Mouse (Mus musculus) myocyte (in vitro differentiated cells): ENCODE measurements around the gene Egflam. TPM values are rescaled to one million over a fixed set of nuclear protein-coding genes. Genes with fewer than 3 reads are reported as not detected.

Experiments
- H3K27me3 ChIP-seq: one replicate; pipeline ENCODE4 v1.6.1; 2011; ENCODE audit not compliant: control insufficient read depth, insufficient read depth, insufficient read length
- H3K36me3 ChIP-seq: one replicate; pipeline ENCODE4 v1.6.1; 2011; ENCODE audit not compliant: control insufficient read depth, insufficient read depth
- H3K4me2 ChIP-seq: one replicate; pipeline ENCODE4 v1.6.1; 2011; ENCODE audit warnings: low read depth, control low read depth
- H3K4me3 ChIP-seq: one replicate; pipeline ENCODE4 v1.5.1; 2011; ENCODE audit warnings: mild to moderate bottlenecking, control low read depth, moderate library complexity
- H3K79me2 ChIP-seq: one replicate; pipeline ENCODE4 v1.6.1; 2011; ENCODE audit not compliant: control insufficient read depth, insufficient read depth
- H3ac ChIP-seq: one replicate; pipeline ENCODE4 v1.6.1; 2011; ENCODE audit not compliant: control insufficient read depth, insufficient read length
- CEBPB ChIP-seq: IDR thresholded peaks from 2 replicates; pipeline ENCODE4 v1.6.1; 2011; ENCODE audit warnings: mild to moderate bottlenecking, moderate library complexity; ENCODE audit not compliant: poor library complexity, insufficient read depth, severe bottlenecking
- E2F4 ChIP-seq: IDR thresholded peaks from one replicate; pipeline ENCODE4 v1.6.1; 2011; ENCODE audit warnings: mild to moderate bottlenecking, control low read depth, moderate library complexity; ENCODE audit not compliant: insufficient read depth
- MAX ChIP-seq: IDR thresholded peaks from one replicate; pipeline ENCODE4 v1.6.1; 2011; ENCODE audit warnings: low read depth, mild to moderate bottlenecking, control low read depth
- MYOD1 ChIP-seq, 3 experiments: IDR thresholded peaks; one replicate each; pipeline ENCODE4 v1.6.1; 2011; ENCODE audit warnings: control low read depth in 2 of 3, low read depth in 2 of 3, mild to moderate bottlenecking in 2 of 3, moderate library complexity in 1 of 3; ENCODE audit not compliant: insufficient read length in 2 of 3, control insufficient read depth in 1 of 3
- MYOG ChIP-seq, 3 experiments: IDR thresholded peaks; one replicate each; pipeline ENCODE4 v1.6.1; 2011; ENCODE audit warnings: control low read depth in 2 of 3, low read depth in 2 of 3, mild to moderate bottlenecking in 2 of 3; ENCODE audit not compliant: insufficient read length in 2 of 3, control insufficient read depth in 1 of 3, insufficient read depth in 1 of 3
- POLR2A ChIP-seq: IDR thresholded peaks from one replicate; pipeline ENCODE4 v1.6.1; 2011; ENCODE audit warnings: low read depth, mild to moderate bottlenecking, control low read depth, moderate library complexity; ENCODE audit not compliant: insufficient read length
- POLR2AphosphoS2 ChIP-seq: IDR thresholded peaks from one replicate; pipeline ENCODE4 v1.6.1; 2011; ENCODE audit warnings: low read depth, control low read depth; ENCODE audit not compliant: insufficient read length
- REST ChIP-seq: IDR thresholded peaks from one replicate; pipeline ENCODE4 v1.6.1; 2011; ENCODE audit warnings: mild to moderate bottlenecking, control low read depth, moderate library complexity; ENCODE audit not compliant: insufficient read depth, insufficient read length
- SRF ChIP-seq: IDR thresholded peaks from one replicate; pipeline ENCODE4 v1.6.1; 2011; ENCODE audit warnings: low read depth; ENCODE audit not compliant: control insufficient read depth, insufficient read length
- TCF12 ChIP-seq: IDR thresholded peaks from one replicate; pipeline ENCODE4 v1.6.1; 2011; ENCODE audit warnings: mild to moderate bottlenecking, control low read depth; ENCODE audit not compliant: poor library complexity, insufficient read depth, severe bottlenecking
- TCF3 ChIP-seq: IDR thresholded peaks from one replicate; pipeline ENCODE4 v1.6.1; 2011; ENCODE audit warnings: low read depth, control low read depth; ENCODE audit not compliant: insufficient read length
- USF1 ChIP-seq: IDR thresholded peaks from one replicate; pipeline ENCODE4 v1.6.1; 2011; ENCODE audit warnings: low read depth, mild to moderate bottlenecking, control low read depth, moderate library complexity
- polyA plus RNA-seq: library from polyadenylated mRNA; unstranded; fragments of >200 nt; fragmentation: generic; extraction: Trizol; gene quantifications from one replicate; pipeline ENCODE4 v1.2.1, GENCODE M21; 2012; ENCODE audit warnings: missing spikeins

The Egflam gene
- polyA plus RNA-seq, 1 experiment = 0.16 TPM

DNA sequence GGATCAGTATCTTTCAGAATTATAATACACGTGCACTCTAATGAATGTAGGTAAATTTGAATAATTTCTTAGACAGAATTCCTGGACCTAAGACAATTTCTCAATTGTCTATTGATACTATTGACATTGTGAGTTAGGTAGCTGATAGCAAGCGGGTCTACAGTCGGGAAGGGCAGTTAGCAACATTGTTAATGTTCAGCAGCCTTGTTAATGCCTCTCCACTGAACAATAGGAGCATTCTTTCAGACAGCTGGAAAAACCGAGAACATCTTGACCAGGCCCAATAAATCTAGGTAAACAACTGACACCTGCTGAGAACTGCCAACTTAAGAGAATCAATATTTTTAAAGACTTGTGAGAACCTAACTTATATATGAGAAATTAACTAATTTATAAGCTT is 77.3 kb downstream of the Egflam start:
- Histone ChIP-seq H3ac (no peak overlapping the region), H3K36me3 (no peaks in the 10 kb centered on the region), H3K4me2 (no peak overlapping the region), H3K27me3 (no peaks in the 10 kb centered on the region), H3K4me3 (no peak overlapping the region), H3K79me2 (no peaks in the 10 kb centered on the region)
- TF ChIP-seq E2F4 (no peak), MYOD1 (IDR thresholded peaks at IDR 0.05; ENCODE audit: control insufficient read depth in 1 of 3, insufficient read length in 2 of 3, low read depth in 2 of 3) (no peak), TCF3 (no peak), MYOG (IDR thresholded peaks at IDR 0.05; ENCODE audit: control insufficient read depth in 1 of 3, insufficient read depth in 1 of 3, insufficient read length in 2 of 3, low read depth in 2 of 3) (no peak), MAX (no peak), CEBPB (no peak), POLR2A (no peak), SRF (no peak), USF1 (no peak), TCF12 (no peak), POLR2AphosphoS2 (no peak), REST (no peak)

DNA sequence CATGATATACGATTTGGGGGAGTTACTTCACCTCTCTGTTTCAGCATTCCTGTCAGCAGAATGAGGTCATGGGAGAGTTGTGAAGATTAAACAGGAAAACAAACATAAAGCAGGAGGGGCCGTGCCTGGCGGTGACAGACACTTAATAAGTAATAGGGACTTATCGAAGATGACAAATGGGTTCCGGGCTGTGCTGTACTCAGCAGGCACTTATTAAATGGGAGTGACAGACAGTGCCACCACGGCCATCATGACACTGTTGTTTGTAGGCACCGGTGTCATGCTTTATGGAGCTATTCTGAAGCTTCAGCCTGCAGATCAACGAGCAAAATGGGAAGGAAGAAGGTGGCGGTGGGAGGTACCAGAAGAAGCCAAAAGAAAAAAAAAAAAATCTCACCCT is 82.7 kb downstream of the Egflam start:
- no peaks in the 10 kb centered on the region for H3K27me3 ChIP-seq
- H3K79me2 ChIP-seq = no peaks in the 10 kb centered on the region
- H3K4me3 ChIP-seq = no peak overlapping the region
- H3K4me2 ChIP-seq = no peak overlapping the region
- TF ChIP-seq REST (no peak), USF1 (no peak), TCF12 (no peak), POLR2A (no peak), POLR2AphosphoS2 (no peak), CEBPB (no peak), MYOG (IDR thresholded peaks at IDR 0.05; ENCODE audit: control insufficient read depth in 1 of 3, insufficient read depth in 1 of 3, insufficient read length in 2 of 3, low read depth in 2 of 3) (no peak), MYOD1 (IDR thresholded peaks at IDR 0.05; ENCODE audit: control insufficient read depth in 1 of 3, insufficient read length in 2 of 3, low read depth in 2 of 3) (no peak), E2F4 (no peak), SRF (no peak)
- no peaks in the 10 kb centered on the region for H3K36me3 ChIP-seq
- no peak overlapping the region for H3ac ChIP-seq

DNA sequence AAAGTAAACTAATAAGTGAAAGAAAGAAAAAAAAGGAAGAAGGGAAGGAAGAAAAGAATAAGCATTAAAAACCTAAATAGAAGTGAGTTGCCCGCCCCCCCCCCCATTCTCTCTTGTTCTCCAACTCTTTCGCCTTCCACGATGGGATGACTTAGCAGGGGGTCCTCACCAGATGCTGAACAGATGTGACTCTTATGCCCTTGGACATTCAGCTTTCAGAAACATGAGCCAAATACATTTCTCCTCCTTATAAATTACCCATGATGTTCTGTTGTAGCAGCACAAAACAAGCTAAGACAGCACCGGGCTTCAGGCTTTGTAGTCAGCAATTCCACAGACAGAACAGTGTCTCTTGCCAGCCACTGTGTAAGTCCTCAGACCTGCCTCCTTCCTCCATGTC is 89.5 kb downstream of the Egflam start:
- Histone ChIP-seq H3K4me2 (no peak overlapping the region), H3ac (no peak overlapping the region), H3K27me3 (no peaks in the 10 kb centered on the region), H3K4me3 (no peak overlapping the region), H3K79me2 (no peaks in the 10 kb centered on the region), H3K36me3 (no peaks in the 10 kb centered on the region)
- no peak for TF ChIP-seq SRF
- TF ChIP-seq E2F4 = no peak
- TF ChIP-seq POLR2AphosphoS2 = no peak
- no peak for TF ChIP-seq USF1
- TF ChIP-seq CEBPB = no peak
- TF ChIP-seq MYOG (IDR thresholded peaks at IDR 0.05; ENCODE audit: control insufficient read depth in 1 of 3, insufficient read depth in 1 of 3, insufficient read length in 2 of 3, low read depth in 2 of 3) = no peak
- no peak for TF ChIP-seq MYOD1 (IDR thresholded peaks at IDR 0.05; ENCODE audit: control insufficient read depth in 1 of 3, insufficient read length in 2 of 3, low read depth in 2 of 3)
- TF ChIP-seq TCF12 = no peak
- TF ChIP-seq TCF3 = no peak
- TF ChIP-seq REST = no peak
- no peak for TF ChIP-seq MAX
- TF ChIP-seq POLR2A = no peak

DNA sequence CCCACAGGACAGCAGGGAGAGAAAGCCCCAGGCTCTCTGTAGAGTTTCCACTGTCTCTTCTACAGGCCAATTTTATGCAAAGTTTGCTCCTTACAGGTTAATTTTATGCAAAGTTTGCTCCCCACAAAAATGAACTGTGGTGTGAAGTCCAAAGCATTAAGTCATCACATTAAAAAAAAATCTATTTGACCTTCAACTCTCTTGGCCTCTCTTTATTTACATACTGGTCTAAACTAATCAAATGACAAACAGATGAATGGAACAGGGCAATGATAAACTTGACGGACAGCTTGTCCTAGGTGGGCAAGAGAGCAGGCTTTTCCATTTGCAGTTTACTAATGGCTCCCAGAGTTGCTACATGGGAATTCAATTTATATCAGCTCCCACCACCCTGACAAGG is 98.3 kb downstream of the Egflam start:
- Histone ChIP-seq H3ac (no peak overlapping the region), H3K4me2 (no peak overlapping the region), H3K36me3 (no peaks in the 10 kb centered on the region), H3K4me3 (no peak overlapping the region), H3K79me2 (no peaks in the 10 kb centered on the region), H3K27me3 (no peaks in the 10 kb centered on the region)
- TF ChIP-seq MYOG (IDR thresholded peaks at IDR 0.05; ENCODE audit: control insufficient read depth in 1 of 3, insufficient read depth in 1 of 3, insufficient read length in 2 of 3, low read depth in 2 of 3) (no peak), E2F4 (no peak), USF1 (no peak), POLR2AphosphoS2 (no peak), MYOD1 (IDR thresholded peaks at IDR 0.05; ENCODE audit: control insufficient read depth in 1 of 3, insufficient read length in 2 of 3, low read depth in 2 of 3) (no peak), POLR2A (no peak), TCF12 (no peak), TCF3 (no peak), CEBPB (no peak), SRF (no peak), REST (no peak), MAX (no peak)

DNA sequence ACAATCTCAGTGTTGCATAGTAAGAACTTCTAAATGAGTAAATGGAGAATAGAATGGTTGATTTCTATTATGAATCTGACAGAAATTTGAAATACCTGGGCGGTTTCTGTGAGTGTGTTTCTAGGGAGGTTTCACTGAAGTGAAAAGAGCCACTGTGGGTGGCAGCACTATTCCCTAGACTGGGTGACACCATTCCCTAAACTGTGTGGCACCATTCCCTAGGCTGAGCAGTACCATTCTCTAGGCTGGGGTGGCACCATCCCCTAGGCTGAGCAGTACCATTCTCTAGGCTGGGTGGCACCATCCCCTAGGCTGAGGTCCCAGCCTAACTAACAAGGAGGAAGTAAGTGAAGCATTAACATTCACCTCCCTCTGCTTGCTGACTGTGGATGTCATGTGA is 103.0 kb downstream of the Egflam start:
- Histone ChIP-seq H3K79me2 (no peaks in the 10 kb centered on the region), H3K36me3 (no peaks in the 10 kb centered on the region), H3K27me3 (no peaks in the 10 kb centered on the region), H3K4me3 (no peak overlapping the region), H3K4me2 (no peak overlapping the region), H3ac (no peak overlapping the region)
- TF ChIP-seq CEBPB (no peak), MAX (no peak), MYOD1 (IDR thresholded peaks at IDR 0.05; ENCODE audit: control insufficient read depth in 1 of 3, insufficient read length in 2 of 3, low read depth in 2 of 3) (no peak), USF1 (no peak), MYOG (IDR thresholded peaks at IDR 0.05; ENCODE audit: control insufficient read depth in 1 of 3, insufficient read depth in 1 of 3, insufficient read length in 2 of 3, low read depth in 2 of 3) (no peak), POLR2A (no peak), POLR2AphosphoS2 (no peak), E2F4 (no peak), TCF12 (no peak), TCF3 (no peak), REST (no peak), SRF (no peak)
